Mouse (Mus musculus) brain, embryonic 14.5 days (tissue): Measurements from ENCODE around the gene Fzd2.

Source experiments
- CTCF ChIP-seq: fragments of 200-500 bp; IDR thresholded peaks from 2 replicates; pipeline ENCODE4 v1.5.1; 2012; ENCODE audit warnings: inconsistent platforms, mild to moderate bottlenecking, moderate library complexity, borderline replicate concordance; ENCODE audit not compliant: insufficient read depth, insufficient read length; ENCODE audit errors: extremely low read depth
- POLR2A ChIP-seq: fragments of 200-500 bp; IDR thresholded peaks from 2 replicates; pipeline ENCODE4 v1.6.1; 2012; ENCODE audit warnings: mild to moderate bottlenecking, inconsistent platforms, borderline replicate concordance; ENCODE audit not compliant: poor library complexity, insufficient read depth, insufficient read length, severe bottlenecking; ENCODE audit errors: extremely low read depth

DNA sequence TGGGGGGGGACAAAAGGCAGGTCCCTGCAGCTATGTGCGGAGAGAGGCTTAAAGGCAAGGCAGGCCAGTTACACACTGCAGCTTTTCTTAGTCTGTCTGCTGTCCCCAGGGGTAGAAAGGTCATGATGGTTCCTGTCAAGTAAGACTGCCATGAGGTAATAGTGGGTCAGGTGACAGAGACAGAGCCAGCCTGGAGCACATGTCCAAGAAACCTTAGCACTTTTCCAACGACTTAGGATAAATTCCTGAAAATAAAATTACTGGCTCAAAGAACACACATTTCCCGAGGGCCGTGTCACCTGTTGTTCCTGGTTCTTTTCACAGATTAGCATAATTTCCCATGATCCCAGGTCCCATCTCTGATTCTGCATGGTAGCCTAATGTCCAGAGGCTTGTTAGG lies 6.1 kb downstream of the Fzd2 start:
- TF ChIP-seq CTCF (no peak), POLR2A (no peak)
